In the genomic region with DNA sequence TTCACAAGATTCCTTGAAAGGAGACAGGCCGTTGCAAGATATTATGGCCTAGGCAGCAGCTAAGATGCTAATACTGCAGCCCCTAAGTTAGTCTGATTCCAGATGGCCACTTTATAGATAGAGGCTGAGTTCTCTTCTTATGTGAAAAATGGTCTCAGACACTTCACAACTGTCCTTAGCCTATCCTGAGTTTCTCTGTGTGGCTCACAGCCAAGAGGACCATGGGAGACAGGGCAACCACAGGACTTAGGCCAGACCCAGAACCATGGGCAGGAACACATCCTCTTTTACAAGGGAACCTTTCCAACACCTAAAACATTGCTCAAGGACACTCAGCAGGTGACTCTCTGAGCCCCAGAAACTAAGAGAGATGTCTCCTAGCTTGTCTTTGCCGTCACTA, we compare ENCODE assay signal across 42 mouse cellular contexts. TPM values are rescaled to one million over a fixed set of nuclear protein-coding genes. Genes with fewer than 3 reads are reported as not detected.
"Had no signal": no experiment of that assay in that cellular context is flagged by ENCODE, and none has a peak within 500 bp of the region (broad histone marks: within the 10 kb centered on the region; RNA-seq: fewer than 3 reads in every experiment).

No protein-coding gene starts in this region.

- DNase-seq: gastrocnemius, postnatal 14 days; gastrocnemius, postnatal 36 days; heart, adult 11 months; heart, adult 2 months; heart, postnatal 36 days; kidney, adult 11 months; kidney, adult 2 months; kidney, adult 9 months; layer of hippocampus, adult 9-11 months; layer of hippocampus, postnatal 36 days; left cerebral cortex, postnatal 4 days had no signal

RNA-seq across cellular contexts. Expression of a gene that starts 3.3 kb away (rescaled TPM):
- total RNA-seq: gastrocnemius, adult 8-10 months; gastrocnemius, postnatal 14 days; gastrocnemius, postnatal 36 days; heart, adult 2 months; heart, postnatal 14 days; heart, postnatal 36 days; hematopoietic stem cell, adult 5-6 weeks; hindbrain, postnatal 0 days; layer of hippocampus, adult 18-20 months; layer of hippocampus, adult 8-10 months; layer of hippocampus, postnatal 14 days; layer of hippocampus, postnatal 36 days; left cerebral cortex, adult 18-20 months; left cerebral cortex, adult 8-10 months; left cerebral cortex, postnatal 10 days; left cerebral cortex, postnatal 25 days; left cerebral cortex, postnatal 4 days; liver, adult 2 months had no signal
- polyA plus RNA-seq: heart, adult 2 months; heart, embryonic 11.5 days; heart, embryonic 13.5 days; heart, embryonic 15.5 days; heart, postnatal 0 days; hindbrain, embryonic 11.5 days; hindbrain, embryonic 13.5 days; hindbrain, embryonic 15.5 days; hindbrain, postnatal 0 days; intestine, embryonic 14.5 days; intestine, embryonic 16.5 days; kidney, adult 2 months; kidney, embryonic 15.5 days; kidney, postnatal 0 days; large intestine, adult 2 months; limb, embryonic 11.5 days; limb, embryonic 13.5 days; limb, embryonic 15.5 days; liver, adult 2 months; liver, embryonic 12.5 days; liver, embryonic 14.5 days; liver, embryonic 16.5 days had no signal

RNA-seq across cellular contexts. Expression of a gene that starts 8.1 kb away (rescaled TPM):
- total RNA-seq: gastrocnemius, adult 8-10 months; gastrocnemius, postnatal 14 days; gastrocnemius, postnatal 36 days; heart, adult 2 months; heart, postnatal 14 days; heart, postnatal 36 days; hematopoietic stem cell, adult 5-6 weeks; hindbrain, postnatal 0 days; layer of hippocampus, adult 18-20 months; layer of hippocampus, adult 8-10 months; layer of hippocampus, postnatal 14 days; layer of hippocampus, postnatal 36 days; left cerebral cortex, adult 18-20 months; left cerebral cortex, adult 8-10 months; left cerebral cortex, postnatal 10 days; left cerebral cortex, postnatal 25 days; left cerebral cortex, postnatal 4 days; liver, adult 2 months had no signal
- polyA plus RNA-seq: gonadal fat pad, adult 2 months; heart, adult 2 months; heart, embryonic 11.5 days; heart, embryonic 13.5 days; heart, embryonic 15.5 days; heart, postnatal 0 days; hindbrain, embryonic 11.5 days; hindbrain, embryonic 13.5 days; hindbrain, embryonic 15.5 days; hindbrain, postnatal 0 days; intestine, embryonic 14.5 days; intestine, embryonic 16.5 days; kidney, adult 2 months; kidney, embryonic 15.5 days; kidney, postnatal 0 days; large intestine, adult 2 months; limb, embryonic 11.5 days; limb, embryonic 13.5 days; limb, embryonic 15.5 days; liver, adult 2 months; liver, embryonic 12.5 days; liver, embryonic 14.5 days; liver, embryonic 16.5 days had no signal

RNA-seq across cellular contexts. Expression of a gene that starts 8.6 kb away (rescaled TPM):
- total RNA-seq: gastrocnemius, adult 8-10 months; gastrocnemius, postnatal 14 days; gastrocnemius, postnatal 36 days; heart, adult 2 months; heart, postnatal 14 days; heart, postnatal 36 days; hematopoietic stem cell, adult 5-6 weeks; hindbrain, postnatal 0 days; layer of hippocampus, adult 18-20 months; layer of hippocampus, adult 8-10 months; layer of hippocampus, postnatal 14 days; layer of hippocampus, postnatal 36 days; left cerebral cortex, adult 18-20 months; left cerebral cortex, adult 8-10 months; left cerebral cortex, postnatal 10 days; left cerebral cortex, postnatal 25 days; left cerebral cortex, postnatal 4 days; liver, adult 2 months had no signal
- polyA plus RNA-seq: gonadal fat pad, adult 2 months; heart, adult 2 months; heart, embryonic 11.5 days; heart, embryonic 13.5 days; heart, embryonic 15.5 days; heart, postnatal 0 days; hindbrain, embryonic 11.5 days; hindbrain, embryonic 13.5 days; hindbrain, embryonic 15.5 days; hindbrain, postnatal 0 days; intestine, embryonic 14.5 days; intestine, embryonic 16.5 days; kidney, adult 2 months; kidney, embryonic 15.5 days; kidney, postnatal 0 days; large intestine, adult 2 months; limb, embryonic 13.5 days; limb, embryonic 15.5 days; liver, adult 2 months; liver, embryonic 12.5 days; liver, embryonic 14.5 days; liver, embryonic 16.5 days had no signal

RNA-seq across cellular contexts. Expression of a gene that starts 36.7 kb away (rescaled TPM):
- total RNA-seq: gastrocnemius, adult 8-10 months; gastrocnemius, postnatal 14 days; gastrocnemius, postnatal 36 days; heart, adult 2 months; heart, postnatal 14 days; heart, postnatal 36 days; hematopoietic stem cell, adult 5-6 weeks; hindbrain, postnatal 0 days; layer of hippocampus, adult 18-20 months; layer of hippocampus, postnatal 14 days; left cerebral cortex, adult 18-20 months; left cerebral cortex, postnatal 10 days; left cerebral cortex, postnatal 25 days; left cerebral cortex, postnatal 4 days; liver, adult 2 months had no signal
- polyA plus RNA-seq: heart, adult 2 months; heart, embryonic 11.5 days; heart, embryonic 13.5 days; heart, embryonic 15.5 days; heart, postnatal 0 days; hindbrain, embryonic 11.5 days; hindbrain, embryonic 13.5 days; hindbrain, embryonic 15.5 days; hindbrain, postnatal 0 days; intestine, embryonic 14.5 days; intestine, embryonic 16.5 days; kidney, adult 2 months; kidney, embryonic 15.5 days; kidney, postnatal 0 days; large intestine, adult 2 months; limb, embryonic 11.5 days; limb, embryonic 13.5 days; limb, embryonic 15.5 days; liver, adult 2 months; liver, embryonic 12.5 days; liver, embryonic 14.5 days; liver, embryonic 16.5 days had no signal

RNA-seq across cellular contexts. Expression of a gene that starts 42.1 kb away (rescaled TPM):
- total RNA-seq: gastrocnemius, adult 8-10 months; gastrocnemius, postnatal 14 days; gastrocnemius, postnatal 36 days; heart, adult 2 months; heart, postnatal 14 days; heart, postnatal 36 days; hematopoietic stem cell, adult 5-6 weeks; hindbrain, postnatal 0 days; layer of hippocampus, adult 18-20 months; layer of hippocampus, adult 8-10 months; layer of hippocampus, postnatal 14 days; layer of hippocampus, postnatal 36 days; left cerebral cortex, adult 18-20 months; left cerebral cortex, adult 8-10 months; left cerebral cortex, postnatal 10 days; left cerebral cortex, postnatal 25 days; left cerebral cortex, postnatal 4 days; liver, adult 2 months had no signal
- polyA plus RNA-seq: heart, adult 2 months; heart, embryonic 11.5 days; heart, embryonic 13.5 days; heart, embryonic 15.5 days; heart, postnatal 0 days; hindbrain, embryonic 11.5 days; hindbrain, embryonic 13.5 days; hindbrain, embryonic 15.5 days; hindbrain, postnatal 0 days; intestine, embryonic 14.5 days; intestine, embryonic 16.5 days; kidney, adult 2 months; kidney, embryonic 15.5 days; kidney, postnatal 0 days; large intestine, adult 2 months; limb, embryonic 11.5 days; limb, embryonic 13.5 days; limb, embryonic 15.5 days; liver, adult 2 months; liver, embryonic 12.5 days; liver, embryonic 14.5 days; liver, embryonic 16.5 days had no signal
